Mouse (Mus musculus): ENCODE data around the gene Coq10b.

Coq10b gene

DNA sequence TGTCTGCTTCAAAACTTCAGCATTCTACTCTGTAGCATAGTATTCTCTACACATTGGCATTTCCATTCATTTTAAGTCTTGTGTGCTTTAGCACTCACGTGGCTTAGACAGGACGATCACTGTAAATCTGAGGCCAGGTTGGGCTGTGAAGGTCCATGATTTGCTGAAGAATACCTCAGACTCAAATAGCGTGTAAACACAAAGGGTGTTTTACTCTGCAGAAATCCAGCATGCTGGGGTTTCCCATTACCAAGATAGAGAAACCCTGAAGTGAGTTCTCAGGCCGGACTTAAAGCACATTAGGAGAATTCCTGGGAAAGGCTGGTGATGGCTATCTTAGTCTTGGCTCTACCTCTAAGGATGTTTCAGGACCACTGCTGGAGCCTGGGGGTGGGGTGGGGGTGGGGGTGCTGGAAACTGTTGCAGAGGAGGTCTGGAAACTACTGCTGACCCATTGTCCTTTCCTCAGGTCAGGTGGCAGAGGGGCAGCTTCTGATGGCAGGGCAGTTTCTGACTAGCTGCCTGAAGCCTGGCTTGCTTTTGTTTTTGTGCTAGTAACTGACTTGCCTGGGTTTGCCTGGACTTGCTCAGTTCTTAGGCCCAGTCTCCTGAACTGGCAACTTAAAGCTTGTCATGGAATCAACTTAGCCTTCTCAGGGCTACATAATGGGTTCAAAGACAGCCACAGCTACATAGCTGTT lies 56.6 kb downstream of the Coq10b start:
- DNase-seq: no peak
